Mouse (Mus musculus): Measurements from ENCODE around the gene Eva1b.

The Eva1b gene

DNA sequence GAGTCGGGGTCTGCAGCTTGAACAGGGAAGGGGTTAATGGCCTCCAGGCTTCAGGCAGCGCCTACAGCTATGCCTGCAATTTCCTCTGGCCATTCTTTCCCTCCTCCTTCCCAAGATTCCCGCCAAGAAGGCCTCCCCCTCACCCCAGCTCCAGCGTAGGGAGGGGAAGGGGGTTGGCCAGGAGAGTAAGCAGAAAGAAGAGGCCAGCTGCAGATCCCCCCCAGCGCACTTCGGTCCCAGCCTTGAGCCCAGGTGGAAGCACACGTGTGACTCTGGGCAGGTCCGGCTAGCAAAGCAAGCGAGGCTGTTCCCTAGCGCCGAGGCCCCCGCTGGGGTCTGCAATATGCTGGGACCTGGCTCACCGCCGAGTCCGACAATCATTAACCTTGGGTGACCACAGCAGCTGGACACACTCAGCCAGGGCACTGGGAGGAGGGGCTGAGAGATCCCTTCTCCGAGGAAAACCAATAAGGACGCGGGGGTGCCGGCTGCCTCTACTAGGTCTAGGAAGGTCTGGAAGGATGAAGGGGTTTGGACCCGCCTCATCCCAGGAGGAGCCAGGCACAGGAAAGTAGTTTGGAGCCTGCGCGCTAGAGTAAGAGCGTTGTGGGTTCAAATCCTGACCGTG is at the start of gene Eva1b:
Eva1b (plus strand) TSS at position 212 of the 628 bp plus-strand sequence.
- DNase-seq (ENCODE audit: extremely low spot score, low spot score) = peak; percentile 86

GRCm38 (mm10) chr4:126099365-126099764 is 48.2 kb upstream of the Eva1b start:
- DNase-seq (ENCODE audit: extremely low spot score, low spot score) = no peak

GRCm38 (mm10) chr4:126100764-126101163 is 46.8 kb upstream of the Eva1b start:
- no peak for DNase-seq (ENCODE audit: extremely low spot score, low spot score)

DNA sequence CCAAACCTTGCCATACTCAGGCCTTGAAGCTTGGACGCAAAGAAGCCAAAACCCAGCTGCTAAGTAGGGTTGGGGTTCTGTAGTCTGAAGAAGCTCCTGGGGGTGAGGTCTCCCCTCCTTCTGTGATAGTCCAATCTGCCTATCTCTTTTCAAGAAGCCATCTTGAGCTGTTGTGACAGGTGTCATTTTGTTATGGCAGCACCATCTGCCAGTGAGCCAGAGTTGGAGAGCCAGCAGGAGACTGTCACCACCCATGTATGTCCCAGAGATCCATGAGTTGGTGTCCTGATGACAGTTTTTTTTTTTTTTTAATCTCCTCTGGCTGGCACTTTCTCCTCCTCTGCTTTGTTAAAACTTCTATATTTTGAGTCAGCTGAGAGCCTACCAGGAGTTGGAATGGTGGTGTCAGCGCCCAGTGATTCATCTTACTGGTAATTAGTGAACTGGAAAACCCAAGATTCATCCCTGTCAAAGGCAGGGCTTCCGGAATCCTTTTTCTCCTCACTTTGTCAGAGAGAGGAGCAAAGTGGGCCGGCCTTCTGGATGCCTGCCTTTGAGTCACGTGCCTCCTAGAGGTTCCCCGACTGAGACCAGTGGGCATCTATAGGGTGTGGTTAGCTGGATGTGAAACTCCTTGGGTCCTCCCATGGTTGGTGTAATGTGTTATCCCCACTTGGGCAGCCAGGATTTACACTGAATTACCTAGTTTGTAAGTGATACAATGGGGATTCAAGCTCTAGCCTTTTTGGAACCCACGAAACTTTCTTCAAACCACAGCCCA is 45.3 kb upstream of the Eva1b start:
- DNase-seq (ENCODE audit: extremely low spot score, low spot score) = no peak

- peak; percentile 65 for DNase-seq (ENCODE audit: extremely low spot score, low spot score)
Observed at GRCm38 (mm10) chr4:126103057-126103581, 44.4 kb upstream of the Eva1b start.

- DNase-seq (ENCODE audit: extremely low spot score, low spot score) = peak; percentile 98
Observed at GRCm38 (mm10) chr4:126103590-126104068, 43.9 kb upstream of the Eva1b start, which contains the start of gene Stk40. Gene Stk40 (plus strand): TSS chr4:126103957.

GRCm38 (mm10) chr4:126104261-126105075 is 43.1 kb upstream of the Eva1b start:
- DNase-seq (ENCODE audit: extremely low spot score, low spot score) = no peak

- no peak for DNase-seq (ENCODE audit: extremely low spot score, low spot score)
Observed at GRCm38 (mm10) chr4:126105131-126105783, 42.3 kb upstream of the Eva1b start.

DNA sequence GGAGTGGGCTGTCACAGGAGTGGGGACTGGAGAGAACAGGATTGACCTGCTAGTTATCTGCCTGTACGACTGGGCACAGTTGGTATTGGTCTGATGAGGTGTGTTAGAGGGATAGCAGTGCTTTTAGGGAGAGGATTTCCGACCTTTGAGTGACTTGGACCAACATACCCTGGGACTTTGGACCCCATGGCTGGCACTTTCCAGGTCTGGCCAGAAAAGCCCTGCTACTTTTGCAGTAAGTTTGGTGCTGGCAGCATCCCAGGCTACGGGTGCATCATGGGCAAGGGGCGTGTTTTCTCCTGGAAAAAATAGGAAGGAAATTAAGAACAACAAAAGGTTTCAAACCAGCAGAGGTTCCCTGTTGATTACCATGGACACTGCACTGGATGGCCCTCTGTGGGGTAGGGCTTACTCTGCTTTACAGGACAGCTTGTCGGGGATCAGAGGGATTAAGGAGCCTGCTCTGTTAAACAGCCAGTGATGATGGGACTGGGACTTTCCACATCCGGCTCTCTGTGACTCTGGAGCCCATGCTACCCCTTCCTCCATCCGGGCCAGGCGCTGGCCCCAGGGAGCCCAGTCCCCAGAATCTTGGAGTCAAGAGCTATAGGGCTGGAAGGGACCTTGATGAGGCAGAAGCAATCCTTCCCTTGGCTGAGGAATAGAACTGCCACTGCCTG is 39.3 kb upstream of the Eva1b start:
- DNase-seq (ENCODE audit: extremely low spot score, low spot score) = no peak

- no peak for DNase-seq (ENCODE audit: extremely low spot score, low spot score)
Observed at GRCm38 (mm10) chr4:126109613-126110373, 37.8 kb upstream of the Eva1b start.

- DNase-seq (ENCODE audit: extremely low spot score, low spot score) = no peak
Observed at GRCm38 (mm10) chr4:126110374-126111152, 37.0 kb upstream of the Eva1b start.

- DNase-seq (ENCODE audit: extremely low spot score, low spot score) = no peak
Observed at GRCm38 (mm10) chr4:126111153-126111549, 36.4 kb upstream of the Eva1b start.

GRCm38 (mm10) chr4:126113243-126113642 is 34.3 kb upstream of the Eva1b start:
- no peak for DNase-seq (ENCODE audit: extremely low spot score, low spot score)

DNA sequence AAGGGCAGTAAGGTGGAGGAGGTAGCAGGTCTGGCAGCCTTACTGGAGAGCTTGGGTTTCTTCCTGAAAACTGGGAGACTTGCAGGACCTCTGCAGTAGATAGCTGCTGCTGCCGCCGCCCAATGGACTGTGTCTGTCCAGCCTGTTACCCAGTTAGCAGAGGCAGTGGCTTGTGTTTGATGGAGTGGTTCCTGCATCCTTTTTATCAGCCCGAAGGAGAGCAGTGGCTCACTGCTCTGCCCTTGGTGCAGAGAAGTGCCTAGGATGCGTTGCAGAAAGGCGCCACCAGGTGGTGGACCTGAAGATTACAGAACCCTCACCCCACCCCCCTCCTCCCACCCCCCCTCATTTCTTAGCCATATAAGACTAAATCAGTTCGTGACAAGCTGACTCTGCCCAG is 33.6 kb upstream of the Eva1b start:
- peak; percentile 54 for DNase-seq (ENCODE audit: extremely low spot score, low spot score)

DNA sequence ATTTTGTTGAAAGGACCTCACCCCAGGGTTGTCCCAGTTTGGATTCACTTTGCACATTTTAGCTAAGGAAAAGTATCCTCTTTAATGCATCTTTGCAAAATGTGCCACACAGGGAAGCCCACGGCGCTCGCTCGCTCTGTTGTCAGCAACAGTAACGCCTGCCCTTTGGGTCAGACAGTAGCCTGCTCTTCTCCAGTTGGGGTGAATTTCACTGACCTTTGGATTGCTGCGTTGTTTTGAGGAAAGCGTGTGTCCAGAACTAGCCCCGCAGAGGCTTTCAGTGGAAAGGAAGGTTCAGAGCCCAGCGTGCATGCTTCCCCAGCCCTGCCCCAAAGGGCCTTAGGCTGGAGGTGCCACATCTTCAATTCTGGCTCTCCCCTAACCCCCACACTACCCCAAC is 32.1 kb upstream of the Eva1b start:
- no peak for DNase-seq (ENCODE audit: extremely low spot score, low spot score)

DNA sequence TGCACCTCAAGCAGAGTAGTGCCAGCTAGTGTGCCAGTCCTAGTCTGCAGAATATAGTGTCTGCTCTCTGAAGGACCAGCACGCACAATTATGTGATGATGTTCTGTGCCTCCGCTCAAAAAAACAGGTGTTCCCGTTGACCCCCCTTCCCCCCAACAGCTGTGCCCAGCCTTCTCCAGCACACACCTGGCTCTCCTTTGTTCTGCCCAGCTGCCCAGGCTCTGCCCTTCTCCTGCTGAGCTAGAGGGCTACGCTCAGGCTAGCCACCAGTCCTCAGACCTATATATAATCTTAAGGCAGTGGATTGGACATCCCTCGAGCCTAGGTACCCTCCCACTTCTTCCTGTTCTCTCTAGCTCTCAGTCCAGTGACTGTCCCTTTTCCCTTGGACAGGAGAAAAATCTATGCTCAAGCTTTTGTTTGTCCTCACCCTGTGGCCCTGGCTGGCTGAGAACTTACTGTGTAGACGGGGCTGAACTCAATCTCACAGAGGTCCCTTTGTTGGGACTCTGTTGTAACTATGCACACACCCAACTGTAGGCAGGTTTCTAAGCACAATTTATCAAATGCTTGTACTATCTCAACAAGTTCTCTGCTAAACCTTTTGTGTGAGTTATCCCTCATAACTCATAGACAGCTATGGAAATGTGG is 31.5 kb upstream of the Eva1b start:
- DNase-seq (ENCODE audit: extremely low spot score, low spot score) = no peak

- no peak for DNase-seq (ENCODE audit: extremely low spot score, low spot score)
Observed at GRCm38 (mm10) chr4:126117116-126117515, 30.4 kb upstream of the Eva1b start.

GRCm38 (mm10) chr4:126118651-126119050 is 28.9 kb upstream of the Eva1b start:
- no peak for DNase-seq (ENCODE audit: extremely low spot score, low spot score)
